Mouse (Mus musculus) WW6 (cell line): ENCODE measurements around the gene Kdm1b.
A peak's percentile ranks its signal among the peaks of the same experiment; 100 is the strongest.

Source experiments
- DNase-seq: peaks from one replicate; pipeline ENCODE4 v3.0.0-alpha.2; 2013; ENCODE audit warnings: low read depth, low spot score

Kdm1b gene

GRCm38 (mm10) chr13:47043030-47043680, at the start of gene Kdm1b:
Kdm1b (plus strand) TSS chr13:47043499.
- peak; percentile 98 for DNase-seq

- DNase-seq = no peak
Observed at GRCm38 (mm10) chr13:46997355-46997754, 45.9 kb upstream of the Kdm1b start.

GRCm38 (mm10) chr13:46999498-46999897, 43.8 kb upstream of the Kdm1b start:
- DNase-seq = no peak

- no peak for DNase-seq
Observed at GRCm38 (mm10) chr13:47001590-47001989, 41.7 kb upstream of the Kdm1b start.

GRCm38 (mm10) chr13:47013740-47014139, 29.6 kb upstream of the Kdm1b start:
- DNase-seq = no peak

- DNase-seq = no peak
Observed at GRCm38 (mm10) chr13:47014334-47015194, 28.7 kb upstream of the Kdm1b start, which contains the start of gene Nhlrc1. Nhlrc1 (minus strand) TSS chr13:47014850.

- DNase-seq = no peak
Observed at GRCm38 (mm10) chr13:47015195-47015501, 28.2 kb upstream of the Kdm1b start.

GRCm38 (mm10) chr13:47017259-47017658, 26.0 kb upstream of the Kdm1b start:
- no peak for DNase-seq

- no peak for DNase-seq
Observed at GRCm38 (mm10) chr13:47019774-47020173, 23.5 kb upstream of the Kdm1b start.

GRCm38 (mm10) chr13:47020798-47021197, 22.5 kb upstream of the Kdm1b start:
- DNase-seq = no peak

- DNase-seq = no peak
Observed at GRCm38 (mm10) chr13:47030376-47031107, 12.8 kb upstream of the Kdm1b start.

- DNase-seq = no peak
Observed at GRCm38 (mm10) chr13:47033602-47034001, 9.7 kb upstream of the Kdm1b start.

- no peak for DNase-seq
Observed at GRCm38 (mm10) chr13:47037946-47038345, 5.4 kb upstream of the Kdm1b start.

- DNase-seq = no peak
Observed at GRCm38 (mm10) chr13:47040061-47040460, 3.2 kb upstream of the Kdm1b start.

GRCm38 (mm10) chr13:47042024-47042633, 1.2 kb upstream of the Kdm1b start:
- no peak for DNase-seq

- no peak for DNase-seq
Observed at GRCm38 (mm10) chr13:47043833-47044616, 726 bp downstream of the Kdm1b start.

GRCm38 (mm10) chr13:47044617-47044947, 1.3 kb downstream of the Kdm1b start, which contains the start of gene Tpmt:
Tpmt (minus strand) TSS chr13:47044737.
- no peak for DNase-seq

GRCm38 (mm10) chr13:47047996-47048395, 4.7 kb downstream of the Kdm1b start:
- no peak for DNase-seq

- DNase-seq = no peak
Observed at GRCm38 (mm10) chr13:47050009-47050408, 6.7 kb downstream of the Kdm1b start.

GRCm38 (mm10) chr13:47053971-47054370, 10.7 kb downstream of the Kdm1b start:
- no peak for DNase-seq

- no peak for DNase-seq
Observed at GRCm38 (mm10) chr13:47056126-47056525, 12.8 kb downstream of the Kdm1b start.
